Mouse (Mus musculus) hindbrain, embryonic 10.5 days (tissue): ENCODE results near the gene Atg2a. TPM values are rescaled to one million over a fixed set of nuclear protein-coding genes. Genes with fewer than 3 reads are reported as not detected.
"Not testable (repeated sequence)": the region's sequence is repeated elsewhere in the genome, so short reads cannot be mapped to it uniquely, and the experiment has no call there.

ENCODE experiments used
- DNase-seq: peaks from one replicate; pipeline ENCODE4 v3.0.0-alpha.2; 2017; ENCODE audit warnings: low spot score
- H3K27ac ChIP-seq: fragments of 300-500 bp; sonication (generic); 2 replicates; pipeline ENCODE4 v1.5.1; 2016; ENCODE audit warnings: mild to moderate bottlenecking, moderate library complexity
- H3K27me3 ChIP-seq: fragments of 300-500 bp; sonication (generic); 2 replicates; pipeline ENCODE4 v1.6.1; 2016; ENCODE audit warnings: mild to moderate bottlenecking; ENCODE audit not compliant: poor library complexity, insufficient read depth, severe bottlenecking
- H3K36me3 ChIP-seq: fragments of 300-500 bp; sonication (generic); 2 replicates; pipeline ENCODE4 v1.6.1; 2016; ENCODE audit warnings: mild to moderate bottlenecking, moderate library complexity
- H3K4me1 ChIP-seq: fragments of 300-500 bp; sonication (generic); replicated peaks from 2 replicates; pipeline ENCODE4 v1.6.1; 2016; ENCODE audit warnings: mild to moderate bottlenecking
- H3K4me3 ChIP-seq: fragments of 300-500 bp; sonication (generic); 2 replicates; pipeline ENCODE4 v1.5.1; 2016; ENCODE audit warnings: mild to moderate bottlenecking, moderate library complexity
- H3K9me3 ChIP-seq: fragments of 300-500 bp; sonication (generic); 2 replicates; pipeline ENCODE4 v1.6.1; 2016; ENCODE audit warnings: mild to moderate bottlenecking, moderate library complexity
- WGBS: fragments of 180-500 bp; shearing (Covaris S2); methylation state at CpG from one replicate; pipeline ENCODE4 v1.1.7; 2016; 5-methylcytosine and 5-hydroxymethylcytosine counted together
- microRNA counts: library from miRNA; unstranded; fragments of <30 nt; microRNA quantifications from one replicate; lab custom pipeline; 2017
- polyA plus RNA-seq: library from polyadenylated mRNA; unstranded; fragments of >200 nt; fragmentation: Nextera tagmentation; extraction: Ambion mirVana; gene quantifications from 2 replicates; pipeline ENCODE4 v1.2.1, GENCODE M21; 2016

Atg2a gene
- polyA plus RNA-seq, 1 experiment from 2014 or later, result 14.9 TPM

- H3K27me3 ChIP-seq, result no peaks in the 10 kb centered on the region
- WGBS, result under 1% methylated on average over 34 of the region's 34 CpGs
- peak; percentile 77 for DNase-seq
- peak overlapping the region; percentile 89 for H3K27ac ChIP-seq
- no peaks in the 10 kb centered on the region for H3K9me3 ChIP-seq
- peaks cover 16% of the 10 kb centered on the region for H3K36me3 ChIP-seq
- H3K4me1 ChIP-seq, result peaks cover 44% of the 10 kb centered on the region
- H3K4me3 ChIP-seq, result peak overlapping the region; percentile 85
Observed at GRCm38 (mm10) chr19:6306586-6306985, 65.1 kb downstream of the Atg2a start.

- WGBS, result 89% methylated on average over 9 of the region's 9 CpGs
- H3K4me3 ChIP-seq, result no peak overlapping the region
- H3K27ac ChIP-seq, result no peak overlapping the region
- peaks cover 20% of the 10 kb centered on the region for H3K36me3 ChIP-seq
- no peaks in the 10 kb centered on the region for H3K9me3 ChIP-seq
- DNase-seq, result no peak
- peaks cover 42% of the 10 kb centered on the region for H3K4me1 ChIP-seq
- H3K27me3 ChIP-seq, result no peaks in the 10 kb centered on the region
Observed at GRCm38 (mm10) chr19:6307733-6308531, 66.5 kb downstream of the Atg2a start.

- no peak overlapping the region for H3K27ac ChIP-seq
- no peaks in the 10 kb centered on the region for H3K27me3 ChIP-seq
- H3K4me3 ChIP-seq, result no peak overlapping the region
- H3K9me3 ChIP-seq, result no peaks in the 10 kb centered on the region
- peaks cover 45% of the 10 kb centered on the region for H3K4me1 ChIP-seq
- 92% methylated on average over 5 of the region's 5 CpGs for WGBS
- H3K36me3 ChIP-seq, result peaks cover 43% of the 10 kb centered on the region
- no peak for DNase-seq
Observed at GRCm38 (mm10) chr19:6310181-6310580, 68.7 kb downstream of the Atg2a start.

- 88% methylated on average over 3 of the region's 3 CpGs for WGBS
- not testable (repeated sequence) for DNase-seq, H3K4me3 ChIP-seq, H3K27ac ChIP-seq, H3K9me3 ChIP-seq, H3K27me3 ChIP-seq
- Histone ChIP-seq H3K4me1 (peaks cover 31% of the 10 kb centered on the region), H3K36me3 (peaks cover 59% of the 10 kb centered on the region)
Observed at GRCm38 (mm10) chr19:6311783-6312182, 70.3 kb downstream of the Atg2a start.

MicroRNAs encoded within 50 kb of the gene (microRNA counts, 519-probe panel; counts per million panel counts)
- 1,255 counts per million, percentile 77 among the panel's probes with 10 or more counts for microRNA mmu-miR-192 (lab: Ali Mortazavi, UCI)

Other genes with a start within 250 kb of the Atg2a start
- 5.9 and 6.5 TPM in 2 replicates for gene Capn1, start 225.8 kb upstream of the Atg2a start, polyA plus RNA-seq
- gene Syvn1, start 195.1 kb upstream of the Atg2a start, polyA plus RNA-seq, result 37.0 and 39.2 TPM in 2 replicates
- gene Mrpl49, start 183.9 kb upstream of the Atg2a start, polyA plus RNA-seq, result 77.8 and 81.7 TPM in 2 replicates
- 764 and 815 TPM in 2 replicates for gene Fau, start 183.8 kb upstream of the Atg2a start, polyA plus RNA-seq
- gene Znhit2, start 180.5 kb upstream of the Atg2a start, polyA plus RNA-seq, result 38.3 and 41.9 TPM in 2 replicates
- 37.2 and 41.3 TPM in 2 replicates for gene Tm7sf2, start 173.3 kb upstream of the Atg2a start, polyA plus RNA-seq
- 70.2 and 74.9 TPM in 2 replicates for gene Vps51, start 164.4 kb upstream of the Atg2a start, polyA plus RNA-seq
- gene Tmem262, start 161.6 kb upstream of the Atg2a start, polyA plus RNA-seq, result not detected in 2 replicates
- 2.4 and 2.6 TPM in 2 replicates for gene Gm28374, start 159.4 kb upstream of the Atg2a start, polyA plus RNA-seq
- gene Zfpl1, start 156.7 kb upstream of the Atg2a start, polyA plus RNA-seq, result 79.2 and 87.1 TPM in 2 replicates
- gene Cdca5, start 156.7 kb upstream of the Atg2a start, polyA plus RNA-seq, result 57.7 and 65.4 TPM in 2 replicates
- 0.38 and 0.83 TPM in 2 replicates for gene AC131692.1, start 147.2 kb upstream of the Atg2a start, polyA plus RNA-seq
- gene Naaladl1, start 135.9 kb upstream of the Atg2a start, polyA plus RNA-seq, result 0.64 and 0.90 TPM in 2 replicates
- 70.0 and 70.1 TPM in 2 replicates for gene Sac3d1, start 123.0 kb upstream of the Atg2a start, polyA plus RNA-seq
- gene Snx15, start 113.4 kb upstream of the Atg2a start, polyA plus RNA-seq, result 27.0 and 35.1 TPM in 2 replicates
- 0.09 TPM in 1 of 2 replicates, not detected in the other for gene Batf2, start 100.7 kb upstream of the Atg2a start, polyA plus RNA-seq
- 125 and 130 TPM in 2 replicates for gene Arl2, start 100.1 kb upstream of the Atg2a start, polyA plus RNA-seq
- 0.12 TPM in 1 of 2 replicates, not detected in the other for gene Majin, start 57.3 kb upstream of the Atg2a start, polyA plus RNA-seq
- gene Gpha2, start 15.3 kb upstream of the Atg2a start, polyA plus RNA-seq, result 0.57 TPM in 1 of 2 replicates, not detected in the other
- 37.8 and 53.8 TPM in 2 replicates for gene Ppp2r5b, start 5.8 kb upstream of the Atg2a start, polyA plus RNA-seq
- gene Ehd1, start 35.1 kb downstream of the Atg2a start, polyA plus RNA-seq, result 87.8 and 103 TPM in 2 replicates
- gene Cdc42bpg, start 64.8 kb downstream of the Atg2a start, polyA plus RNA-seq, result 0.29 and 0.37 TPM in 2 replicates
- 125 and 129 TPM in 2 replicates for gene Men1, start 93.3 kb downstream of the Atg2a start, polyA plus RNA-seq
- gene Map4k2, start 99.5 kb downstream of the Atg2a start, polyA plus RNA-seq, result 13.1 and 14.7 TPM in 2 replicates
- gene Sf1, start 122.0 kb downstream of the Atg2a start, polyA plus RNA-seq, result 198 and 221 TPM in 2 replicates
- gene Pygm, start 142.7 kb downstream of the Atg2a start, polyA plus RNA-seq, result 1.3 and 1.9 TPM in 2 replicates
- gene Rasgrp2, start 157.7 kb downstream of the Atg2a start, polyA plus RNA-seq, result 20.5 and 20.7 TPM in 2 replicates
- gene Nrxn2, start 177.1 kb downstream of the Atg2a start, polyA plus RNA-seq, result 4.4 and 13.2 TPM in 2 replicates